Mouse (Mus musculus) stomach, postnatal 0 days (tissue): ENCODE data around the gene Chmp6. TPM values are rescaled to one million over a fixed set of nuclear protein-coding genes. Genes with fewer than 3 reads are reported as not detected.
A peak's percentile ranks its signal among the peaks of the same experiment; 100 is the strongest.

Source experiments
- ATAC-seq: fragments of 200-750 bp; cut with Nextera tagmentation; 2 replicates; pipeline ENCODE4 v1.8.0; 2017; ENCODE audit not compliant: low FRiP score, low TSS enrichment
- DNase-seq: peaks from one replicate; pipeline ENCODE4 v3.0.0-alpha.2; 2016; ENCODE audit warnings: low spot score
- H3K27ac ChIP-seq: fragments of 300-500 bp; sonication (generic); replicated peaks from 2 replicates; pipeline ENCODE4 v1.5.1; 2014; ENCODE audit warnings: mild to moderate bottlenecking, control low read depth
- H3K27me3 ChIP-seq: fragments of 300-500 bp; sonication (generic); 2 replicates; pipeline ENCODE4 v1.6.1; 2014; ENCODE audit warnings: low read length; ENCODE audit not compliant: control insufficient read depth, insufficient read depth
- H3K36me3 ChIP-seq: fragments of 300-500 bp; sonication (generic); 2 replicates; pipeline ENCODE4 v1.6.1; 2014; ENCODE audit warnings: low read length, mixed read lengths; ENCODE audit not compliant: control insufficient read depth, insufficient read depth
- H3K4me1 ChIP-seq: fragments of 300-500 bp; sonication (generic); replicated peaks from 2 replicates; pipeline ENCODE4 v1.6.1; 2014; ENCODE audit warnings: antibody characterized with exemption; ENCODE audit not compliant: control insufficient read depth, insufficient read depth
- H3K4me2 ChIP-seq: fragments of 300-500 bp; sonication (generic); replicated peaks from 2 replicates; pipeline ENCODE4 v1.6.1; 2014; ENCODE audit warnings: low read depth, mild to moderate bottlenecking, control low read depth, moderate library complexity
- H3K4me3 ChIP-seq: fragments of 300-500 bp; sonication (generic); 2 replicates; pipeline ENCODE4 v1.5.1; 2014; ENCODE audit warnings: low read depth, low read length, control low read depth
- H3K9ac ChIP-seq: fragments of 300-500 bp; sonication (generic); 2 replicates; pipeline ENCODE4 v1.6.1; 2014; ENCODE audit warnings: mild to moderate bottlenecking, low read length, control low read depth, mixed read lengths
- H3K9me3 ChIP-seq: fragments of 300-500 bp; sonication (generic); 2 replicates; pipeline ENCODE4 v1.6.1; 2016; ENCODE audit warnings: low read length; ENCODE audit not compliant: control insufficient read depth
- CTCF ChIP-seq: IDR thresholded peaks from 2 replicates; pipeline ENCODE4 v1.5.1; 2016; ENCODE audit warnings: antibody characterized with exemption, low read depth, mild to moderate bottlenecking, moderate library complexity
- EP300 ChIP-seq: optimal IDR thresholded peaks from 2 replicates; pipeline ENCODE3; 2016; ENCODE audit warnings: antibody characterized with exemption
- WGBS: fragments of 180-500 bp; shearing (Covaris S2); extraction: QIAGEN DNeasy Blood & Tissue Kit; methylation state at CpG from one replicate; pipeline ENCODE4 v1.1.7; 2014; 5-methylcytosine and 5-hydroxymethylcytosine counted together
- polyA plus RNA-seq: library from polyadenylated mRNA; unstranded; fragments of >200 nt; fragmentation: Nextera tagmentation; extraction: Ambion mirVana; gene quantifications from 2 replicates; pipeline ENCODE4 v1.2.1, GENCODE M21; 2015

Chmp6 gene
- polyA plus RNA-seq, 1 experiment from 2014 or later: 84.5 TPM

GRCm38 (mm10) chr11:119926762-119927161, 13.5 kb downstream of the Chmp6 start:
- Histone ChIP-seq H3K9me3 (no peaks in the 10 kb centered on the region), H3K36me3 (no peaks in the 10 kb centered on the region), H3K4me1 (no peaks in the 10 kb centered on the region), H3K27me3 (no peaks in the 10 kb centered on the region), H3K4me2 (no peak overlapping the region), H3K9ac (no peak overlapping the region), H3K27ac (no peak overlapping the region), H3K4me3 (no peak overlapping the region)
- ATAC-seq (no peak), DNase-seq (no peak)
- WGBS: 56% methylated on average over 5 of the region's 5 CpGs
- no peak for TF ChIP-seq EP300
- TF ChIP-seq CTCF: no peak

GRCm38 (mm10) chr11:119928023-119928681, 14.9 kb downstream of the Chmp6 start:
- Histone ChIP-seq H3K4me2 (peak overlapping the region; percentile 36), H3K9me3 (no peaks in the 10 kb centered on the region), H3K4me3 (0 out of 2 replicates have a peak overlapping the region, but pooled peaks have one; percentile 15), H3K27me3 (no peaks in the 10 kb centered on the region), H3K36me3 (no peaks in the 10 kb centered on the region), H3K4me1 (no peaks in the 10 kb centered on the region), H3K27ac (no peak overlapping the region), H3K9ac (no peak overlapping the region)
- DNase-seq (peak; percentile 45), ATAC-seq (no peak)
- TF ChIP-seq EP300: no peak
- TF ChIP-seq CTCF: no peak
- 43% methylated on average over 16 of the region's 16 CpGs for WGBS

- Histone ChIP-seq H3K36me3 (no peaks in the 10 kb centered on the region), H3K4me1 (no peaks in the 10 kb centered on the region), H3K27ac (no peak overlapping the region), H3K9ac (no peak overlapping the region), H3K4me2 (no peak overlapping the region), H3K4me3 (no peak overlapping the region), H3K27me3 (no peaks in the 10 kb centered on the region), H3K9me3 (no peaks in the 10 kb centered on the region)
- ATAC-seq (no peak), DNase-seq (no peak)
- 69% methylated on average over 6 of the region's 6 CpGs for WGBS
- no peak for TF ChIP-seq EP300
- TF ChIP-seq CTCF: no peak
Observed at GRCm38 (mm10) chr11:119929603-119930265, 16.5 kb downstream of the Chmp6 start.

GRCm38 (mm10) chr11:119931809-119932208, 18.6 kb downstream of the Chmp6 start:
- WGBS: 70% methylated on average over 10 of the region's 10 CpGs
- Histone ChIP-seq H3K9ac (no peak overlapping the region), H3K4me1 (peaks cover 4% of the 10 kb centered on the region), H3K9me3 (no peaks in the 10 kb centered on the region), H3K36me3 (no peaks in the 10 kb centered on the region), H3K4me2 (no peak overlapping the region), H3K27me3 (no peaks in the 10 kb centered on the region), H3K27ac (no peak overlapping the region), H3K4me3 (no peak overlapping the region)
- DNase-seq (no peak), ATAC-seq (no peak)
- TF ChIP-seq CTCF: no peak
- TF ChIP-seq EP300: no peak

- no peak overlapping the region for H3K9ac ChIP-seq
- H3K4me1 ChIP-seq: peaks cover 9% of the 10 kb centered on the region
- H3K27me3 ChIP-seq: no peaks in the 10 kb centered on the region
- ATAC-seq (no peak), DNase-seq (no peak)
- WGBS: 43% methylated on average over 4 of the region's 4 CpGs
- no peaks in the 10 kb centered on the region for H3K9me3 ChIP-seq
- TF ChIP-seq CTCF: no peak
- no peak for TF ChIP-seq EP300
- no peak overlapping the region for H3K4me3 ChIP-seq
- H3K4me2 ChIP-seq: no peak overlapping the region
- H3K36me3 ChIP-seq: no peaks in the 10 kb centered on the region
- no peak overlapping the region for H3K27ac ChIP-seq
Observed at GRCm38 (mm10) chr11:119933142-119933541, 19.9 kb downstream of the Chmp6 start.
